Mouse (Mus musculus) cerebellum, adult 18-20 months (tissue): ENCODE data around the gene Hcrtr1.
A peak's percentile ranks its signal among the peaks of the same experiment; 100 is the strongest.

Source experiments
- DNase-seq, 2 experiments: peaks; one replicate each; pipeline ENCODE4 v3.0.0; 2021

The Hcrtr1 gene

DNA sequence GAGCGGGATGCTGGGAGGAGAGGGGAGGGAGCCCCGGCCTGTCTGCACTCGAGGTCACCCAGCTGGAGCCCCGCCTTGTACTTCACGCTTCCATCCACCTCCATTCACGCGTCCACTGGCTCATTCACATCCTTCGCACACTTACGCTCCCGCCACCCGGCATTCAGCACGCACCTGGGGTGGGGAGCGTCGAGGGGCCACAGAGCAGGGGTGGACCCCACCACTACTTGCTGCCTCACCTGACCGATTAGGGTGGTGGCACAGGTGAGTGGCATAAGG lies at the start of gene Hcrtr1:
Gene Hcrtr1 (minus strand): TSS at position 146 of the 279 bp plus-strand sequence.
- DNase-seq, result no peak

DNA sequence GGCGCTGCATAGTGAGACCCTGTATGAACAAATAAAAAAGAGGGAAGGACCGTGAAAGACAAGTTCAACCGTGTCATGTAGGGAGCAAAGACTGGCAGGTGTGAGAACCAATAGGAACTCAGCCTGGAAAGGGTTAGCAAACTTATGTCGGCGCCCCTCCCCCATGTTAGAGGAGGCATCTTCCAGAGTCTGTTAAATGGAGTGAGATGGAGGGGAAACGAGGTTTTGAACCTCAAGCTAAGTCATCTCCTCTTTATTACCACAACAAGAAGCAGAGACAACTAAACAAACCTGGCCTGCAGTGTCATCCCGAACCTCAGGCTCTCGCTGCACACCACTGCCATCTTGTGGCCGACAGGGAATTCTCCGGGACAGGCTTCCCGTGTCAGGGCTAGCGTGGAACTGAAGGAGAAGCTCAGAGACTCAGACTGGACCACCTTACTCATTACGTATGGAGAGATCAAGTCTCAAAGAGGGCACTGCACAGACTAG lies 49.7 kb upstream of the Hcrtr1 start:
- peak; percentile 85 to 88 for DNase-seq

DNA sequence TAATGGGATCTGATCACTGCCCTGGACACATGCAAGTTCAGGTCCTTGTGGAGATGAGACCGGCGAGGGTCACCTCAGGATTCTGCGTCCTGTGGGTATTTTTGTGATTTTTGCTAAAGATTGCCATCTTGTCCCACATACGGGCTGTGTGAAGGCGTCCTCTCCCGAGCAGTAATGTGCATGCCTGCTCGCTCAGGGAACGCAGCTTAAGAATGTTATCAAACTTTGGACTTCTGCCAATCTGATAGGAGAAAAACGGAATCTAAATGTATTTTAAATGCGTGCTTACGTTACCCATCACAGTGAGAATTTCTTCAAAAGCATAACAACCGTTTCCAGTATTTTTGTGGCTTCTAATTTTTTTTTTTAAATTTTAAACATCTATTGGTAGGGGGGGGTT lies 47.7 kb upstream of the Hcrtr1 start:
- DNase-seq, result no peak

DNA sequence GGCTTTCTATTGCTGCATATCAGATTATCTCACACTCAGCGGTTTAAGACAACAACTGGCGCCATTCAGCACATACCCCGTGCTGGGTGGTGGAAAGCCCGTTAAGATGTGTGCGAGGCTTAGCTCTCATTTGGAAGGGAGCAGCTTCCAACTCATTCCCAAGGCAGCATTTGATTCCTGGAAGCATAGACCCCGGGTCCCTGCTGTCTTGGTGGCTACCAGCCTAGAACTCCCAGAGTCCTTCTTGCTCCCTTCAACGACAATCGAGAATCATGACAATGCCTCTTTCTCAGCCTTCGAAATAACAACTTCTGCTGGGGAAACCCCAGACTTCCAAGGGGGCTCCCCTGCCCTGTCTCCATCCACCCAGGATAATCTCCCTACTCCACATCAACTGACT lies 47.3 kb upstream of the Hcrtr1 start:
- DNase-seq, result no peak

DNA sequence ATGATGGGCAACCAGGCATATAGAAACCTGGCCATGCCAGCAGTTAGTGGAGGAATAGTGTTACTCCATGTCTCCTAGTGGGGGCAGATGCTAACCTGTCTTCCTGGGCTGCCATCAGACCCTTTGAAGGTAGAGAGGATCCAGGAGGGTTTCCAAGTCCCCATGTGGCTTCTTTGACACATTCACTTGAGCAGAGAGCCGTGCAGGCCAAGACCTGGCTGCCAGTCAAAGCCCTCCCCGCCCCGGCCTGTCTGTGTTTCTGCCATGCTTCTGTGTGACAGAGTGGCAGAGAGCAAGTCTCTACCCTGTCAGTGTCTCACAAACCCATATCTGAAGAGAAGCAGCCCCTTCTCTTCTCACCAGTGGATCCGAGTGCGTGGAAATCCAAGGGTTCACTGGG lies 44.7 kb upstream of the Hcrtr1 start:
- no peak for DNase-seq

DNA sequence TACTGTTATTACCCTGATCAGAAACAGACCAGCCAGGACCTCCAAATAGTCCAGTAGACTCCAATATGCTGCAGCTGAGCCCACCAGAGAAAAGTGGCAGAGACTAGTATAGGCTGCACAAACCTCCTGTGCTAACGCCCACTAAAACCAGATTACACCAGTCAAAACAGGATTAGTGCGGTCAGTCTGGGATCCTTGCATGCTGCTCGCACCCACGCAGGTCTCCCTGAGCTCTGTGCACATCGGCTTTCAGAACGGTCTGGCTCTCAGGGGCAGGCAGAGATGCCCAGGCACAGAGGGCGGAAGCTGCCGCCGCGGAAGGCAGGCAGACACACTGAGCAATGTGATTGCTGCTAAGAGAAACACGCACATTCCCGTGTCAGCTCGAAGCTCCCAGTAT lies 43.9 kb upstream of the Hcrtr1 start:
- no peak for DNase-seq

DNA sequence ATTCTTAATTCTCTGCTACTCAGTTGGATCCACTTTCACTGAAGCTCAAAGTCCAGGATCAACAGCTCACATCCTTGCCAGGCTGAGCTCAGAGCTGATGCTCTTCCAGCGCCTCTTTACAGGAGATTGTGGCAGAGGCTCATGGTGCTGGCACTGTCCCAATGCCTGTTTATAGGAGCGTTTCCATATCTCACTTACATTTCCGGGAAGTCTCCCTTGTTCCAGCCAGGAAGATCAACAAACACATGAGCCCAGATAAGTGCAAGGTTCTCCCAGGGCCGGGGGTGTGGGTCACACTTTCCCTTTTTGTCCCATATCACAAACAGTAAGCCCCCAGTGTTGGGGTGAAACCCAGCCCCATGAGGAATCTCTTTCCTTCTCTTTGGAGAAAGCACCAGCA lies 42.7 kb upstream of the Hcrtr1 start:
- DNase-seq, result no peak

DNA sequence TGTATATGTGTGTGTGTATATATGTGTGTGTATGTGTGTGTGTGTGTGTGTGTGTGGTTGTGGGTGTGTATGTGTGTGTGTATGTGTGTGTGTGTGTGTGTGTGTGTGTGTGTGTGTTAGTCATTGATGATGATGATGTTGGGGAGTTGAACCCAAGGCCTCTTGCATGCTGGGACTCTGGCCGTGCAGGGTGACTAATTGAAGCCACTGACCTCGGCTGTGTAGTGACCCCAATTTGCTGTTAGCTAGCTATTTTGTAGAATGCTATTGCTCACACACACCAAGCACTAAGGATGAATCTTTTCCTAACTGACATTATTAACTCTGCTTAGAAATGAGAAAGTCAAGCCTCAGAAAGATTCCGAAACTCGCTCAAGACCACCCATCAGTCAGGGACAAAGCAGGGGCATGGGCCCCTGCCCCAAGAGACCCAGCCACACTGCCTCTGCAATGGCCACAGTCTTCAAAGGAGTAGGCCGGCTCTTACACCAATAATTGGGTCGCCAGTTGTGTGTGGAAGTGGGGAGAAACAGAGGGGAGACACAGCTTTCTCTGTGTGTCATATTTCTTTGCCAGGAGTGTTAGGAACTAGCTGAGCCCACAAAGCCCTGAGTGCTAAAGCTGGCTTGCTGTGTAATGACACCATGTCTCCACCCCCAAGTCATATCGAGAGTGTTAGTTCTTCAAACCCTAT lies 41.9 kb upstream of the Hcrtr1 start:
- DNase-seq, result no peak

DNA sequence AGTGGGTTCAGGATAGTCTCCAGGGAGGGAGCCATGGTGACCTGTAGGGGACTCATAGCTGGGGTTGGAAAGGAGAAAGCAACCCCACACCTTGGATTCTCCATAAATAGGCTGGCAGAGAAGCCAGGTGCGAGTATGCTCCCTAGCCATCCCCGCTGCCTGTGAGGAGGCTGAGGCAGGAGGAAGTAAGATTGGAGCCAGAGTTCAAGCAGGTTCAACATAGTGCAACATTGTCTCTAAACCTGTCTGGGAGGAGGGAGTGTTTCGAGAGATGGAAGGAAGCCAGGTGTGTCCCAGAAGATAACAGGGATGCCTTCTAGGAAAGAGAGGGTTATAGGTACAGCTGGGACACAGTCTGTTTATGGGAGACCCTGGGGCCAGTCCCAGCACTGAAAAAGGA lies 40.7 kb upstream of the Hcrtr1 start:
- DNase-seq, result no peak

DNA sequence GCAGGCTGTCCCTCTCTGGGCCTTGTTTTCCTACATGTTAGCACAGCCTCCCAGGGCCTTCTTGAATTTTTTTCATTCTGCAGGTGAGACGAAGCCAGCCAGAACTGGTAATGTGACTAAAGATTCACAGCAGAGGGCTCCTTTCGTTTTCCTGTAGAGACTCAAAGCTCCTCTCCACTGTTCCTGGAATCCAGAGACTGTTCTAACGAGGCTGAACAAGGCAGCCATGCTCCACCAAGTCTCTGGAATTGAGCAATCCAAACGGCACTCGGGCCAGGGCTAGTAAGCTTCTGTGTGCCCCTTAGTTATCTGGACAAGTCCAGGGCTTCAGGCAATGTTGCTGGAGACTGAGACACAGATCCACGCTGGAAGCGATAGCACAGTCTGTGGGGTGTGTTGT lies 38.4 kb upstream of the Hcrtr1 start:
- DNase-seq, result no peak

DNA sequence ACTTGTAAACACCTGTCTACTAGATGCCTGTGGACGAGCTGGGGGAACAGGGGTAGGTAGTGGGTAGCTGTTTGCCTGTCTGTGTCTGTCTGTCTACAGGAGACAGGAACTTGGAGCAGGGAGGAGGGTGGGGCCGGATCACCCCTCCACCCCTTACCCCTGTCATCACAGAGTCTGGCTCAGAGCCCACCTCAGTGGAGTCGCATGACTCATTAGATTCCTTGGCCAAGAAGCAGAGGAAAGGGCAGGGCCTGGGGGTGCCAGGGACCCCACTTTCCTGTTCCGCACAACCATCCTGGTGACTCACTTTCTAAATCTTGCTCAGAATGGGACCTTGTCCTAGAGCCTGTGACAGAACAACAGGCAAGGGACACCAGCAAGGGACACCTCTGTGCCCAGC lies 37.9 kb upstream of the Hcrtr1 start:
- no peak for DNase-seq

DNA sequence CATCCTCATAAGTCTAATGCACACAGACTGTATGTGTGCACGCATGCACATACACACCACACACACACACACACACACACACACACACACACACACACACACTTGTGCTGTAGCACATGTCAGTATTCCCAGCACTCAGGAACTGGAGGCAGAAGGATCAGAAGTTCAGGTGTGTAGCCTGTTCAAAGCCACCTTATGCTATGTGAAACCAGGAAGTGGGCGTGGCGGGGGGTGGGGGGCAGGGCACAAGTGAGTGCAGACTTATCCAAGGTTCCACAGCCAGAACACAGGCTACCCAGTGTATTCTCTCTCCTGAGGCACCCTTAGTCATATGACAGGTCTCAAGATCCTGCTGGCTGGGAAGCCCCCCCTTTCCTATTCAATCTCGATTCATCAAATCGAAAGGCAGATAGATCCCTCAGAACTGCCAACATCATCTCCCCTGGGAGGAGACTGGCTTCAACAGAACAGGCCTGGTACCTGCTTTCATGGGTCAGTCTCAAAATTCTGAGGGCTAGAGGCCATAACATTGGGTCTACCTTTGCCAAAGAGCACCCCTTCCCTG lies 37.1 kb upstream of the Hcrtr1 start:
- DNase-seq, result no peak

DNA sequence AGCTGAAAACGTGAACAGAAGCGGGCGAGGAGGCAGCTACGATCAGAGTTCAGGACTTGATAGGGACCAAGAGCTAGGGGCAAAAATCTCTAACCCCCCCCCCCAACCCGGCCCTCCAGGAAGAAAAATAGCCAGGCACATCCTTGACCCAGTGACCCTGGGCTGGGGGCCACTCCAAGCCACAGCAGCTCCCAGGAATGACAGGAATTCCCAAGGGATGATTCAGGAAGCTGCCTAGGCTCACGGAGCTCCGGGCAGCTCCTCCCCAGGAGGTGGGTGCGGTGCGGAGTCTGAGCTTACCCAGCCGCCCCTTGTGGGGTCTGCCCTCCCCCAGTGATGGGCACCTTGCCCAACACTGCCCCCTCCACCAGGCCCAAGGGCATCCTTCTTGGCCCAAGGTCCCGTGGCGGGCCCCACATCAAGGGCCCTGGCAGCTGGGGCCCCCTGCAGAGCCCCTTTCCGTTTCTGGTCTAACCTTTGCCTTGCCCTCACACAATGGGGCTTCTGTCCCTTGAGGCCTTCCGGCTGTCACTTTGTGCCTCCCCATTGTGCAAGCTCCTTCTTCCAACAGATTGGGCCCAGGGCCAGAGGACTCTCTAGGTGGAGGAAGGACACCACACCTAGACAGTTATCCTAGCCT lies 36.0 kb upstream of the Hcrtr1 start, which contains the start of gene Tinagl1:
Gene Tinagl1 (minus strand): TSS at position 51 of the 640 bp plus-strand sequence.
- no peak for DNase-seq

DNA sequence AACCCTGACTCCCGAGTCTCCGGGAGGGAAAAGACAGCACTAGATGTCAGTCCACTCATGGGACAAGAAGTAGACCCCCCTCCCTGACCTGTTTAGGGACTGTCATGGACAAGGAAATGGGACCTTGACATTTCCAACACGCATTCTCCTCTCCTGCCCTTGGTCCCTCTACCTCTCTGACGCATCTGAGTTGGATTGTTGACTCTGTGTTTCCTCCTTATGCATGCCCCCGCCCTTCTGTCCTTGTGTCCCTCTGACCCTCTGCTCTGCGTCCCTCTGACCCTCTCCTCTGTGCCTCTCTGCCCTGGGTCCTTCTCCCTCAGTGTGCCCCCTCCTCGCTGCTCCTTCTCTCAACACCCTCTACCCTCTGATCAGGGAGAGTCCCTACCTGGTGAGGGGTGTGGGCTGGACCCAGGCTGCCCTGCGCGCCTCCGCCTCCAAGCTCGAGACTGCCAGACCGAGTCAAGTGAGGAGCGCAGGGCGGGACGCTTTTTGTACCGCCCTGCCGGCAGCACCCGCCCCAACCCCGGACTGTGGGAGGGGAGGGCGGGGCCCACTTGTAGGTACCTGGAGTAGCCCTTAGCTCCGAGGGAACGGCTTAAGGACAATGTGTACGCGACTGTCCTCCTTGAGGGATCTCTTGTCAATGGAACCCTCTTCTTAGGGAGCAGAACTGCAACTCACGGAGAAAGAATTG lies 35.3 kb upstream of the Hcrtr1 start:
- DNase-seq, result no peak

DNA sequence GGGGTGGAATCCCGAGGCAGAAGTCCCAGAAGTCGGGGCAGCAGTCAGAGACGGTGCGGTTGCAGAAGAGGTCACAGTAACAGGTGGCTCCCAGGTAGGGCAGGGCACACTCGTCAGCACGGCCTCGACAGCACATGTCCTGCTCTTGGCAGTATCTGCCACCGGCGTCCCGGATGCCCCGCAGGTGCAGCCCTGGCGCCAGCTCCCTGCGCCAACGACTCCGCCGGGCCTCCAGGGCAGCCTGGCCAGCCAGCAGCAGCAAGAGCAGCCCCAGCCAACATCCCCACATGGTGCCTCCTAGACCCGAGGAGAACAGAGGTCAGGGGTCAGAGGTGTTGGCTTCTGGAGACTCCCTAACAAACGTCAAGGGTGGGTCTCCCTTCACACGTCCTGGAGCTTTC lies 34.8 kb upstream of the Hcrtr1 start:
- DNase-seq, result peak; percentile 22 to 37

DNA sequence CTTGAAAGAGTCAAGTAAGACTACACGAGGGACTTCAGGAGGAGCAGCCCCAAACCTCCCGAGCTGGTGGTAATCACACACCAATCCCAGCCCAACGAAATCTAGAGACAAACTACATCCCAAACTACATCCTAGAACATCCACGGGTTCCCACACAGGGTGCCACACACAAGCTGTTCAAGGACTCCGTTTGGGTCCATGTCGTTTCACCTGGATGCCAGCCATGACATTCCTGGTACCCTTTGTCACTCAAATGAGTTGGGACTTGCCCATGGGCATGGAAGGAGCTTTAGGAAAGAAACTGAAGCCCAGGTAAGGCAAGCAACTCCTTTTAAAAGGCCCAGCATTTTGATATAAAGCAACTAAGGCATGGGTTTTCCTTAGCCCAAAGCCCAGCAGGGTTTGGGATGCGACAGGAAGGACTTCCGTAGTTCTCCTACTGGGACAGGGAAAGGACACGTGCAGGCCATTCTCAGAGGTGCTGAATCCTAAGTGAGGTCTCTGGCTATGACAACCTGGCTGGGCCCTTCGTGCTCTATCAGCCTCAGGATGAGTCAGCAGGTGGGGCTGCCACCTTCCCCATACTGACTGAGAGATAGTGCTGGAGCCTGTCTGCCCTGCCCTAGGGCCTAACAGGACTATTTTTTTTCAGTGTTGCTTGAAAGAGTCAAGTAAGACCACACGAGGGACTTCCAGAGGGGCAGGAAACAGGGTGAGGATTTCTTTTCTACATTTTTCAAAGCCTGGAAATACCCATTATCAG lies 34.1 kb upstream of the Hcrtr1 start:
- DNase-seq, result no peak

DNA sequence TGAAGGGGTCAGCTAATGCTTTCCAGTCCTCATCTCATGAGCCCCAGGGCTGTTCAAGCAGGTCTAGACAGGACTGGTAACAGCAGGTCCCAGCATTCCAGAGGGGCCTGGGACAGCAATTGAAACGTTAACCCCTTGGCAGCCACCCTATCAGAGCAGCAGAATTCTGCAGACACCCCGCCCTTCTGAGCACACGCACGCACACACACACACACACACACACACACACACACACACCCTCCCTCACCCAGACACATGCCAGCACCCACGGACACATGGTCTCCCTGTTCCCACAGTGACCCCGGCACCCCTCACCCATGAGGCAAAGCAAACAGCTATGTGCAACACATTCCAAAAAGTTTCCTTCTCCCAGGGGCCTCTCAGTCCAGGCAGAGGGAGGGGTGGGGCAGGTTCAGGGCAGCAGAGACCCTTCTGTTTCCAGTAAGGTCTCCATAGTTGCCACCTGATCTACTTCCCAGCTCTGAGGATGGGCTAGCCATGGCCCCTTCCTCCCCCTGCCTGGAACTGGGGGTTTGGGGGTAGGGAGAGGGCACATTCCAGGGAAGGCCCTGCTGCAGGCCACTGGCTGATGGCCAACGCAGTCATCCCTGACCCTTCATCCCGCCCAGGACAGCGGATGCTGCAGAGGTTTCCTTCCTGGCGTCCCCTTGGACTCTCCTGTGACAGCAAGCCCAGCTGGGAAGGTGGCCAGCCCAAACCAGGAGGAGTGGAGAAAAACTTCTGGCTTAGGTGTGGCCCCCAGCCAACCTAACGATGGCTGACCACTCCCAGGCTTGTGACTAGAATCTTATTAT lies 33.0 kb upstream of the Hcrtr1 start:
- no peak for DNase-seq

DNA sequence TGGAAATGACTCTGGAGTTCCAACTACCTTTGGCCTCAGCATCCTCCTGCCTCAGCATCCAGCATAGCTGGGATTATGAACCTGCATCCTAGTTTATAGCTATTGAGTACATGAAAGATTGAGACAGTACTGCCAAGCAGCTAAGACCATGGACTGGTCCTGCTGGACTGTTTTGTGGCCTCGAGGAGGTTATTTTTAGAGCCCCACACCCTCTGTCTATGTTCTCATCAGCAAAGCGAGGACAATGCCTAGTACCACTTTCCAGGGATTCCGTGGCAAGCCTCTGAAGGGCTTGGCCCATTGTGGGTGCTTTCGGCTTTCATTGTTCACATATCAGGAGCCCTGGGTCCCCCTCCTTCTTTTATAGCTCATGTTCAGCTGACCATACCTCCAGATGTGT lies 31.2 kb upstream of the Hcrtr1 start:
- DNase-seq, result no peak

DNA sequence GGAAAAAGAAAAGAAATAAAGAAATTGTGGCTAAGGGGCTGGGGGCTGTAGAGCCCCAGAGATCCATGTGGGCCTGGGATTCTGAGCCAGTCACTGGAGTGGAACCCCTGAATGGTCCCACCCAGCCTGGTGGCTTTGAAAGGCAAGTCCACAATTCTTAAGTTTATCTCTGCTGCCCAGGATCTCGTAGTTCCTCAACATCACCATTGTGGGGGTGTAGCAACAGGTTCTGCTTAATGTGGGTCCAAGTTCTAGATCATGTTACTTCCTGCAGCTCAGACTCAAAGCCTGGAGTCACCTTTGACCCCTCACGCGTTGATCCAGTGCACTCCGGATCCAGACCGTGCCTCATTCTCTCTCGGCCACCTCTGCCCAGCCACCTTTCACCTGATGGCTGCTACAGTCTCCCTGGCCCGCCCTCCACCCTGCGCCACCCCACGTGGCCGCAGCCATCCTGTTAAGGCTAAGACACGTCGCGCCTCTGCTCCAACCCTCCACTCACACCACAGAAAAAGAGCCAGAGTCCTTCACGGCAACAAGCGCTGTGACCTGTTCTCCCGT lies 30.3 kb upstream of the Hcrtr1 start:
- DNase-seq, result no peak

DNA sequence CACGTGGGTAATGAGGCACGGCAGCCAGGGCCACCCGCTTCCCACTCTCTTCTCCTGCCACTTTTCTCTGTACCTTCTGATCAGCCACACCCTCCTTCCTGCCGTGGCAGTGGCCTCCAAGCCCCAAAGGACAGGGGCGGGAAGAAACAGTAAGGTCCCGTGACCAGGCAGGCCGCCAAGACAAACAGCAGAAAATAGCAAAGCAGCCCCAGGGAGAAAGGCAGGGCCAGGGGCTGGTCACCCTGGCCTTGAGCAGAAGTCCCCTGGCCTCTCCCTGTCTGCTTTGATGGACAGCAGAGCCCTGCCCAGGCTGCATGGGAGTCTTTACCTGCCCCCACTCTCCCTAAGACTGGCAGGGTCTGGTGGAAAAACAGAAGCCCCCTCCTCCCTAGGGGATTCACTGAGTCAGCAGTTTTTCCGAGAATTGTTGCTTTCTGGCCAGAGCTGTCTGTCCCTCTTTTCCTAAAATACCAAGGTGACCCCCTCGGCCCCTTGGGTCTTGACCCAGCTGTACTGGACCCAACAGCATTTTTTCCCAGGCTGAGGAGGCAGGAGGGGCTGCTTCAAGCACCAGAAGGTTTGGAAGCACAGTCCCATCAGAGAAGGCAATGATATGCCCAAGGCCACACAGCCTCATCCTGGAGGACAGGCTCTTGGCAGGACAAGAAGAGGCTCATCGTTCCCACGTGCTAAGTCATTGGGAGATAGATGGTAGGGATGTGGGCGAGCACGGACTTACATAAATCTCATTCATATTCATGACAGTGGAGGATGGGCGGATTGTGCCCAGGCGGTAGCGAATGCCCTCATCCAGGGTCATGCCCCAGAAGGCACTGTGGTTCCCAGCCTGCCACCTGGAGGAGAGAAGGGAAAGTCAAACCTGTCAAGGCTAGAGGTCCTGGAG lies 29.4 kb upstream of the Hcrtr1 start:
- DNase-seq, result no peak

DNA sequence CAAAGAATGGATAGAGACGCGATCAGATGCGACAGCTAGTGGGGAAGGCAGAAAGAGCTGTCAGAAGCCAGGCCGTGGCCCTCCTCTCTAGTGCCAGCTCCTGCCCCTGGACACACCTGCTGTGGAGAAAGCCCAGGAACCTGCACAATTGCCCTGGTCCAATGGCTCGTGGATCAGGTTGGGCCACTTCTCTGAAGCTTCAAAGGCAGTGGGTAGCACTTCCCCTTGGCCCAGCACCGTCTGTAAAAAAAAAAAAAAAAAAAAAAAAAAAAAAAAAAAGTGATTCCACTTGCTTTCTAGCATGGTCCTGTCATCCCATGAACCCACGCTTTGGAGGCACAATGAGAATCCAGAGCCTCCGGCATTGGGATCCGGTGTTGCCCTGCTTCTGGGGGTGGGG lies 28.7 kb upstream of the Hcrtr1 start:
- DNase-seq, result no peak
